Mouse (Mus musculus) embryonic facial prominence, embryonic 10.5 days (tissue): ENCODE results near the gene Map4k2. TPM values are rescaled to one million over a fixed set of nuclear protein-coding genes. Genes with fewer than 3 reads are reported as not detected.
A peak's percentile ranks its signal among the peaks of the same experiment; 100 is the strongest.

Source experiments
- DNase-seq: peaks from one replicate; pipeline ENCODE4 v3.0.0-alpha.2; 2017; ENCODE audit warnings: low spot score
- H3K27ac ChIP-seq: fragments of 300-500 bp; sonication (generic); replicated peaks from 2 replicates; pipeline ENCODE4 v1.5.1; 2016; ENCODE audit warnings: mild to moderate bottlenecking
- H3K27me3 ChIP-seq: fragments of 300-500 bp; sonication (generic); replicated peaks from 2 replicates; pipeline ENCODE4 v1.6.1; 2016; ENCODE audit warnings: low read depth, mild to moderate bottlenecking; ENCODE audit not compliant: poor library complexity, severe bottlenecking
- H3K36me3 ChIP-seq: fragments of 300-500 bp; sonication (generic); replicated peaks from 2 replicates; pipeline ENCODE4 v1.6.1; 2016; ENCODE audit warnings: mild to moderate bottlenecking, moderate library complexity
- H3K4me1 ChIP-seq: fragments of 300-500 bp; sonication (generic); 2 replicates; pipeline ENCODE4 v1.6.1; 2016
- H3K4me3 ChIP-seq: fragments of 300-500 bp; sonication (generic); 2 replicates; pipeline ENCODE4 v1.5.1; 2016; ENCODE audit warnings: mild to moderate bottlenecking, moderate library complexity
- H3K9me3 ChIP-seq: fragments of 300-500 bp; sonication (generic); 2 replicates; pipeline ENCODE4 v1.6.1; 2016; ENCODE audit warnings: mild to moderate bottlenecking
- WGBS: fragments of 180-500 bp; shearing (Covaris S2); methylation state at CpG from one replicate; pipeline ENCODE4 v1.1.7; 2016; 5-methylcytosine and 5-hydroxymethylcytosine counted together
- microRNA-seq: library from miRNA; unstranded; fragments of <30 nt; microRNA quantifications from one replicate; pipeline ENCODE4, GENCODE M21; 2017
- polyA plus RNA-seq: library from polyadenylated mRNA; unstranded; fragments of >200 nt; fragmentation: Nextera tagmentation; extraction: Ambion mirVana; gene quantifications from 2 replicates; pipeline ENCODE4 v1.2.1, GENCODE M21; 2016

Gene Map4k2
- polyA plus RNA-seq, 1 experiment from 2014 or later = 11.0 TPM

DNA sequence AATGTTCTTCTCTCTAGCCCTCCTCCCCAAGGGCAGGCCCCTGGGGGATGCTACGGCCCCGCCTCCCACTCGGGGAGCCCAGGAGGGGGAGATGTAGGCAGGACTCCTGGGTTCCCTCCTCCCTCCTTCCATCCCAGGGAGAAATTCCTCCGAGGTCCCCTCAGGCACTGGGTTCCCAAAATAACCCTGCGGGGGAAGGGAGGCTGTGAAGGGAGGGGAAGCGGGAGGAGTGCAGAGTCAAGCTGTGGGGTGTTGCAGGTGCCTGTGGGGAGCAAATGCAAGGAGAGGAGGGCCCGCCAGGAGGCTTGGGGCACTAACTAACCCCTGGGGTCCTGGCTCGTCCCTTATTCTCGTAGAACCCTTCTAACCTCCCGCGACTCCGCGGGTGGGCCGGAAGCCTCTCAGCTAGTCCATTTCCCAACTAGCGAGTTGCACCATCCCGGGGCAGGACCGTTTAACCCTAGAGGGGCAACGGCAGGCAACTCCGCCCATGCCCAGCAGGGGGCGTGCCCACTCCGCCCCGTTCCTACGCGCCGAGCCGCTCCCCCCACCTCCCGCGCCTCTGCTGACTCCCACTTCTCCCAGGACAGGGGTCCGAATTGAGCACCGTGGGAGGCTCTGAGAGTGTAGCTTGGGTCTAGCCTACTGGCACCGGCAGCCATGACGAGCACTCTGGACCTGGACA, 60.3 kb downstream of the Map4k2 start:
- H3K36me3 ChIP-seq = no peaks in the 10 kb centered on the region
- H3K4me1 ChIP-seq = peaks cover 64% of the 10 kb centered on the region
- peak overlapping the region; percentile 52 for H3K4me3 ChIP-seq
- peak; percentile 83 for DNase-seq
- WGBS = under 1% methylated on average over 32 of the region's 32 CpGs
- no peaks in the 10 kb centered on the region for H3K9me3 ChIP-seq
- peaks cover 87% of the 10 kb centered on the region for H3K27me3 ChIP-seq
- peak overlapping the region; percentile 32; the same call in 1 of the 2 replicates for H3K27ac ChIP-seq

DNA sequence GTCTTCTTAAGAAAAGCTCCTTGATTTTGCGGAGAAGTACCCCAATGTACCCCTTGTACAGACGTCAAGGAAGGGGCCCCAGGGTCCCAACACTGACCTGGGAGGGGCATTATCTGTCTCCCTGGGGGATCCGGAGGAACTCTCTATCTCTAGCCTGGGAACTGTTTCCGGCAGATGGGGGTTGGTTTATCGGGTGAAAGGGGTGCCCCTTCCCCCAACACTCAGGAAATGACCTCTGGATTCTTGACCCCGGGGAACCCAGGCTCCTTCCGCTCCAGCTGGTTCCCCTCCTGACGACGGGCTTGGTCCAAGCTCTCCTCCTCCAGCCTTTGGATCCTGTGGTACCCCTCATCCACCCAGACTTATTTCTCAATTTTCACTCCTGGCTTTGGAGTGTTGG, 61.0 kb downstream of the Map4k2 start:
- Histone ChIP-seq H3K4me1 (peaks cover 64% of the 10 kb centered on the region), H3K36me3 (no peaks in the 10 kb centered on the region), H3K27ac (peak overlapping the region; percentile 32; the same call in 1 of the 2 replicates), H3K9me3 (no peaks in the 10 kb centered on the region), H3K4me3 (peak overlapping the region; percentile 52), H3K27me3 (peaks cover 81% of the 10 kb centered on the region)
- 7% methylated on average over 9 of the region's 9 CpGs for WGBS
- no peak for DNase-seq

DNA sequence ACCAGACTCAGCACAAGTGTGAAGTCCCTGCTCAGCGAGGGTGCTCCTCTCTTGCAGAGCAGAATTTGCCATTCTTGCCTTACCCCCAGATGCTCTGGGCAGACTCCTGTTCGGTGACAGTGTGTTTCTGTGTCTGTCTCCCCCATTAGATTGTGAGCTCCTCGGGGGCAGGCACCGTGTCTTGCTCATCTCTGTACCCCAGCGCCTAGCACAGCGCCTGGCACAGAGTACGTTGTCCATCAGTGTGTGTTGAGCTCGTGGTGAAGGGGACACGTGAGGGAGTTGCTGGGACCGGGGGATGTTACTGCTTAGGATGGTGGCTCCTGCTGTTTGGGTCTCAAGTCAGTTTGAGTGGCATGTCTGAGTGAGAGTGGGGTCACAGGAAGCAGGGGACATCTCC, 62.9 kb downstream of the Map4k2 start:
- Histone ChIP-seq H3K27me3 (peaks cover 65% of the 10 kb centered on the region), H3K9me3 (no peaks in the 10 kb centered on the region), H3K4me1 (peaks cover 65% of the 10 kb centered on the region), H3K4me3 (no peak overlapping the region), H3K36me3 (no peaks in the 10 kb centered on the region), H3K27ac (no peak overlapping the region)
- WGBS = 86% methylated on average over 10 of the region's 10 CpGs
- DNase-seq = no peak

Small RNA genes within 50 kb of the gene (microRNA-seq; reads per million reads assigned to microRNA genes)
- 0.91 reads per million for gene Mir6989

Other genes starting within 250 kb of the Map4k2 start
- 0.41 and 0.56 TPM in 2 replicates for gene AC131692.1, start 246.7 kb upstream of the Map4k2 start, polyA plus RNA-seq
- 0.87 and 0.89 TPM in 2 replicates for gene Naaladl1, start 235.4 kb upstream of the Map4k2 start, polyA plus RNA-seq
- 66.1 and 67.7 TPM in 2 replicates for gene Sac3d1, start 222.5 kb upstream of the Map4k2 start, polyA plus RNA-seq
- gene Snx15, start 212.8 kb upstream of the Map4k2 start, polyA plus RNA-seq = 29.1 and 30.2 TPM in 2 replicates
- not detected in 2 replicates for gene Batf2, start 200.2 kb upstream of the Map4k2 start, polyA plus RNA-seq
- gene Arl2, start 199.6 kb upstream of the Map4k2 start, polyA plus RNA-seq = 111 and 112 TPM in 2 replicates
- not detected in 2 replicates for gene Majin, start 156.7 kb upstream of the Map4k2 start, polyA plus RNA-seq
- gene Gpha2, start 114.8 kb upstream of the Map4k2 start, polyA plus RNA-seq = 0.98 and 1.3 TPM in 2 replicates
- gene Ppp2r5b, start 105.3 kb upstream of the Map4k2 start, polyA plus RNA-seq = 25.5 and 26.3 TPM in 2 replicates
- 12.5 and 13.6 TPM in 2 replicates for gene Atg2a, start 99.5 kb upstream of the Map4k2 start, polyA plus RNA-seq
- 81.8 and 83.5 TPM in 2 replicates for gene Ehd1, start 64.4 kb upstream of the Map4k2 start, polyA plus RNA-seq
- 0.12 and 0.39 TPM in 2 replicates for gene Cdc42bpg, start 34.7 kb upstream of the Map4k2 start, polyA plus RNA-seq
- 122 and 130 TPM in 2 replicates for gene Men1, start 6.2 kb upstream of the Map4k2 start, polyA plus RNA-seq
- gene Sf1, start 22.6 kb downstream of the Map4k2 start, polyA plus RNA-seq = 185 and 205 TPM in 2 replicates
- 1.1 and 2.2 TPM in 2 replicates for gene Pygm, start 43.3 kb downstream of the Map4k2 start, polyA plus RNA-seq
- gene Rasgrp2, start 58.2 kb downstream of the Map4k2 start, polyA plus RNA-seq = 14.2 and 18.6 TPM in 2 replicates
- 1.9 TPM in 2 replicates for gene Nrxn2, start 77.6 kb downstream of the Map4k2 start, polyA plus RNA-seq
- gene Slc22a12, start 201.9 kb downstream of the Map4k2 start, polyA plus RNA-seq = not detected in 2 replicates